Mouse (Mus musculus) skeletal muscle tissue, adult 2 months (tissue): Measurements from ENCODE around the gene Prex1.

Experiments used
- DNase-seq: peaks from one replicate; pipeline ENCODE4 v3.0.0-alpha.2; 2012; ENCODE audit warnings: low read depth, low spot score

The Prex1 gene

GRCm38 (mm10) chr2:166685824-166686223 is 27.8 kb downstream of the Prex1 start:
- DNase-seq = no peak

DNA sequence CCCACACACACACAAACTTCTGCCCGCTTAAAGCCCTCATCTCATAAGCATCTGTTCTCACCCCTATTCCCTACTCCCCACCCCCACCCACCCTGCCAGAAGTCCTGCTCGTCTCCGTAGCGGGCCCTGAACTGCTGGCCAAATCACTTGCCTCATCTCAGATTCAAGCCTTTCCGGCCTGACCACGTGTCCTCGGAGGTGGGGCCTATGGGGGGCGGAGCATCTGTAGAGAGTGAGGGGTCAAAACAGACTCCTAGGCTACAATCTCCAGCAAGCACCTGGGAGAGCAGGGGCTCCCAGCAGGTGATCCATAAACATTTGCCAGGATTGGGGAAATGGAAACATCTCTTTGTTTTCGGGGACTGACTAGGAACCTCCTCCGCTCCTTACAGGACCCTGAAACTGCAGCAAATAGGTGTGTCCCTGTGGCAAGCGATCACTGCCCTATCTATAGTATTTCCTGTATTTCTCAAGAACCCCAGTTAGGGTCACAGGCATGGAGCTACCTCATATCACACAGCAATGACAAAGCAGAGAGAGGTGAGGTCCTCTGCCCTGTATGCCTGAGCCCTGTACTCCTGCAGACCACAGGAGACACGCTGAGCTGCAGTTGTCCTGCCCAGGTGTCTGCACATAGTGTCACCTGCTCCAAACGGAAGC is 29.6 kb downstream of the Prex1 start:
- no peak for DNase-seq

DNA sequence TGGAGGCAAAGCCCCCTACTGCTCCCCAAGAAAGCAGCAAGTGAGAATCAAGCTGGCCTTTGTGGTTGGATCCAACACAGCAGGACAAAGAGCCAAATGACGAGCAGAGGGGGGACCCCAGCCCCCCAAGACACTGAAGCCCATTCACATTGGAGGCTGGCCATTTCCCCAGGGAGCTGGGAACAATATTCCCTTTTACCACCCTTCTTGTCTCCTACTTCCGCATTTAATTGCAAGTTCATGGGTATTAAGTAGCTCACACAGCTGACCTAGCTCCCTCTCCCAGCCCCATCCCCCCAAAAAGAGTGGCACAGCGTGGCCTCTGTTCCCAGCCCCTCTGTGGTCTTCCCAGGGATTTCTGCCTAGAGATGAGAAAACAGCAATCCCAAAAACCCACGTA is 30.8 kb downstream of the Prex1 start:
- DNase-seq = no peak

- DNase-seq = no peak
Observed at GRCm38 (mm10) chr2:166678959-166679759, 34.5 kb downstream of the Prex1 start.

DNA sequence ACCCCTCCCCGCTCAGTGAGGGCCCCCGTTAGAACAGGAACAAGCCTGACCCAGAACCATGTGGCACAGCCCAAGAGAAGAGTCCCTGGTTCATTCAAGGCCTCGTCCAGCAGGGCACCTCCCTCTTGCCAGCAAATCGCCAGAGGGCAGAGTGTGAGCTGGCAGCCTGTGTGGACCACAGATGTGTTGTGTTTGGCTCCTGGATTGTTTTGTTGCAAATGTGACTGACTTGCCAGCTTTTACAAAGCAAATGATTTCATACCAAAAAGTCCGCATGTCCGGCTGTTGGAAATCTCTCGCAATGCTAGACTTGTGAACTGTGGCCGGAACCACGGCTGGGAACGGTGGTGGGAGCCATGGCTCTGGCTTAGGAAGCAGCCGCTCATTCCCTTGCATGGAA is 36.7 kb downstream of the Prex1 start:
- no peak for DNase-seq

- DNase-seq = no peak
Observed at GRCm38 (mm10) chr2:166676498-166676897, 37.1 kb downstream of the Prex1 start.

DNA sequence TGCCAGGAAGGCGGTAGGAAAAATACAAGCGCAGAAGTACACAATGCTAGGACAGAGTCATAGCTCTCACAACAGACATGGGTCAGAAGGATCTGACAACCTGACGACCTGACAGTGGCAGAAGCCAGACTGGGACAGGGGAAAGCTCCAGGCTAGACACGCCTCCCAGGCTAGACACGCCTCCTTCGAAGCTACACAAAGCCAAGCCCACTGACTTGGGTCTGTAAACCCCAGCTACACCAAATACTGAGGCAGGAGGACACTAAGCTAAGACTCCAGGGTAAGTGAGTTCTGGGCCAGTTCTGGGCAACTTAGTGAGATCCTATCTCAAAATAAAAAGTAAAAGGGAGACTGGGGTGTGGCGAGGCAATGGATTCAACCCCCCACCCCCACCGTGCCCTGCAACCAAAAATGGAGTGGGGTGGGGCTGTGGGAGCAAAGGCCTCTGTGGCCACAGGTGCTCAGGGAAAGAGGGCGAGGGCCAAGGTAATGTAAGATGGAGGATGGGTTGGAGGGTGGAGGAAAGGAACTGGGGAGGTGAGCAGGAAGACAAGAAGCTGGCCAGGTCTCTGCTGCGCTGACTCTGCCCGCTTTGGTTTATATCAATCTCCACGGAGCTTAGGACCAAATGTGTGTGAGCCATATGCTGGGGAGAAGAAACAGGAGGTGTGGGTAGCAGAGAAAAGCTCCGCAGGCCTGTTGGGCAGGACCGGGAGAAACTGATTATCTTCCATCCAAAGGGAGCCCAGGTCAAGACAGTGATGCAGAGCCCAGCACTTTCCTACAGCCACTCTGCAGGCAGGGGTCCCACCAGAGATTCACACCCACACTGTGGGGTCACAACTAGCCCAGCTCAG is 37.8 kb downstream of the Prex1 start:
- no peak for DNase-seq

- no peak for DNase-seq
Observed at GRCm38 (mm10) chr2:166674693-166675092, 38.9 kb downstream of the Prex1 start.

GRCm38 (mm10) chr2:166673951-166674350 is 39.7 kb downstream of the Prex1 start:
- DNase-seq = no peak

- no peak for DNase-seq
Observed at GRCm38 (mm10) chr2:166672171-166672965, 41.3 kb downstream of the Prex1 start.

GRCm38 (mm10) chr2:166671614-166672013 is 42.0 kb downstream of the Prex1 start:
- DNase-seq = no peak

- DNase-seq = no peak
Observed at GRCm38 (mm10) chr2:166671019-166671418, 42.6 kb downstream of the Prex1 start.

- DNase-seq = no peak
Observed at GRCm38 (mm10) chr2:166669922-166670321, 43.7 kb downstream of the Prex1 start.

DNA sequence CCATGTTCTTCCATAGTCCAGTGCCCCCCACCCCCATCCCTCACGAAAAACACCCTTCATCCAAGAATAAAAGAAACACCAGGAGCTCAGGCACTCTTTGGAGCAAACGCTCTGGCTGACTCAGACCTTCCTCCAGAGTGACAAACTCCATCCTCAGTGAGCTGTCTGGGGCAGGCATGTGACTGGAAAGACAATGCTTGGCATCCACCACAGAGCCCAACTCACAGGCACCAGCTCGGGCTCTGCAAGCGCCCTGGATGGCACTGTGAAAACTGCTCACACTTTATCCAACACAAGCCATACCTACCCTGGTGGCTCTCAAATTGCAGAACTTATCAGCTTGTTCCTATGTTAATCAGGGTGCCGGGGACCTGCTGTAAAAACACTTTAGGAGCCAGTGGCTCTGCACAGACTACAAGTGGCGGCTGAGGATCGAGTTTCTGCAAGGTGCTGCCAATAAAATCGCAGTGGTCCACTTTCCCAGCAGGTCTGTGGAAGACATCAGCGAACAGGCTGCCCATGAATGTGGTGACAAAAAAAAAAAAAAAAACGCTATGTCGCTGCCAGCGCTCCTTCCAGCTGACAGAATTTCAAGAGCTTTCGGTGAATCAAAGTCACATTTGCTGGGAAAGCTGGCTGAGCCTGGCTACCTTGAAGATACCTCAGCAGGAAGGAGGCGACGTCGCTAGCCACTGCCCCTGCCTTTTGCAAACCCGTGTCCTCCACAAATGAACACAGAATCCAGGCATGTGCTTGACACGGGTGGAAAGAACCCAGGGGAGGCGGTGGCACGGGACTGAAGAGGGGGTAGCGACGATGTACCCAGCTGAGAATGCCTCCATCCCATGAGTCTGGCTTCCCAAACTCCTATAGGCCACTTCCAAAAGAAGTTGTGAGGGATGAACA is 45.6 kb downstream of the Prex1 start:
- DNase-seq = peak; percentile 39

DNA sequence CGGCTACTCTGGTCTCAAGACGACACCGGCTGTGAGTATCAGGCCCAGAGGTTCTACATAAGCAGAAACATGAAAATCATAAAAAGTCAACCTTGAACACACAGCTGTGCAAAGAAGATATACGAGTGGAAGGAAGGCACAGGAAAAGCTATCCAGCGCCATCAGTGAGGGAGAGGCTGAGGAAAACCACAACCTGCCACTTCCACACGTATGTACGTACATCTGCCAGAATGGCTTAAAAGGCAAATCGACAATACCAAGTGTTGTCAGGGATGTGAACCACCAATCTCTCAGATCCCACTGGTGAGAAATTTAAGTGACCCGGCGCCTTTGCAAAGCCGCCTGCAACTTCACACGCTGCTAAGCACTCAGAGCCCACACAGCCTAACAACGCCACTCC is 47.5 kb downstream of the Prex1 start:
- no peak for DNase-seq

GRCm38 (mm10) chr2:166665244-166665922 is 48.2 kb downstream of the Prex1 start:
- no peak for DNase-seq

DNA sequence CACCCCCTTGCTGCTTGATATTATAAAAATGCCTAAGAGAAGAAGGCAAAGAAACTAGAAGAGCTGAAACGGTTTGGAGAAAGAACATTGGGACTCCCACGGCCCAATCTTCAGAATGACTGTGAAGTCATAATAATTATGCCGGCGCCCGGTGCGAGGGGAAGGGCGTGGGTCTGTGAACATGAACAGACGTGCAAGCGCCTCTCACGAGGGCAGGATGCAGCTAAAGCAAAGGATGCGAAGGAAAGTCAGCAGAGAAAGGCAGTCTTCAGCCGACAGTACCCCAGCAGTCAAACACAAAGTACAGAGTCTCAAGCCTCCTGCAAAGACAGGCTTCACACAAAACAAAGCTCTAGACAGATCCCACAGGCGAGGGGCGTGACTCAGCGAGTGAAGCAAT is 49.1 kb downstream of the Prex1 start:
- DNase-seq = no peak

DNA sequence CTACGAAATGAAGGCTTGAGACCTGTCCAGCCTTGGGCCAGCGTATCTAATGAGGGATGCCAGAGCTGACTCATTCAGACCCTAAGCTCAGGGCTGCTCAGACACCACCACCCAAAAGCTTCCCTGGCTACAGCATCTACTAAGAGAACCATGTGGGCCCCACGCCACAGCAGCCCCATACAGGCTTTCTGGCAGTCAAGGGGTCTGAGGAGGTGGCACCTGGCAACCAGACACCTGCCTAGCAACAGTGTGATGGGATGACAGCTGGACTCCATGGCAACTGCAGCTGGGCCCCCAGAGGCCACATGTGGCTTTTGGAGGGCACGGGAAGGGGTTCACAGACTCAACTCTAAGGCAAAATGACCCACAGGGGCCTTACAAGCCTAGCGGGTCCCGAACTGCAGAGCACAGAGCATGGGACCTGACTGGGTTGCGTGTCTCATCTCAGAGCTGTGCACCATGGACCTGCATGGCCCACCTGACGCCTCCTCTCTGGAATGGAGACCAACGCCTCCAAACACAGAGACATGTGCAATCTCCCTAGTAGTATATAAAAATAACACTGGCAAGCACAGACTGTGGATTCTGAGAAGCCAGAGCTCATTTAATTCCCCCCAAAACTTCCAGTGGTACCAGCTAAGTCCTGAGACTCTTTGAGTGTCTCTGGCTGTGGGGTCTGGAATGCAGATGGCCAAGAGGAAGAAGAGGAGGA is 50.2 kb downstream of the Prex1 start:
- DNase-seq = no peak

GRCm38 (mm10) chr2:166662595-166663160 is 51.0 kb downstream of the Prex1 start:
- DNase-seq = no peak
